Mouse (Mus musculus): ENCODE measurements around the gene Ptchd3. TPM values are rescaled to one million over a fixed set of nuclear protein-coding genes. Genes with fewer than 3 reads are reported as not detected.

Ptchd3 gene
- polyA plus RNA-seq, 1 experiment from 2014 or later: not detected

DNA sequence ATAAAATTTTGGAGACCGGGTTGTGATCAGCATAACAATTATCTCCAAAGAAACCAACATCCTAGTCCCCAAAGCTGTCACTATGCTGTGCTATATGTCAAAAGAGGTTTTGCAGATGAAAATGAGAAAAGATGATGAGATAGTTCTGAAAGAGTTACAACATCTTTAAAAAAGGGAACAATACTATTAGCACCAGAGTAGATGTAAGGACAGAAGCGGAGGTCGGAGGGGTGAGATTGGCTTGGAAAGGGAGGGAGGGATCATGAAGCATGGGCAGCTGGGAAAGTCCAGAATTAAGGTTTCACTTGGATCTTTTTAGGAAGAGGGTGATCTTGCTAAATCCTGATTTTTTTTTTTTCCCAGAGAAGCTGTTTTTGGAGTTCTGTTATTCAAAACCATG lies 36.5 kb upstream of the Ptchd3 start:
- Histone ChIP-seq H3K27ac (ENCODE audit: low read length) (no peak overlapping the region), H3K36me3 (ENCODE audit: insufficient read depth, low read length) (no peaks in the 10 kb centered on the region), H3K4me3 (ENCODE audit: low read depth, low read length) (no peak overlapping the region), H3K9me3 (ENCODE audit: low read length) (no peaks in the 10 kb centered on the region), H3K9ac (replicated peaks; ENCODE audit: low read depth) (no peak overlapping the region), H3K4me2 (replicated peaks; ENCODE audit: low read depth, low read length) (no peak overlapping the region), H3K27me3 (replicated peaks; ENCODE audit: insufficient read depth, low read length) (no peaks in the 10 kb centered on the region), H3K4me1 (ENCODE audit: insufficient read depth, low read depth, low read length) (0 out of 2 replicates have a peak, but pooled peaks cover 3% of the 10 kb centered on the region)
- DNase-seq (ENCODE audit: low spot score): no peak
- ATAC-seq: no peak
- TF ChIP-seq CTCF (IDR thresholded peaks at IDR 0.05) (no peak), EP300 (IDR thresholded peaks at IDR 0.05) (no peak)
- 90% methylated on average over 3 of the region's 3 CpGs for WGBS

DNA sequence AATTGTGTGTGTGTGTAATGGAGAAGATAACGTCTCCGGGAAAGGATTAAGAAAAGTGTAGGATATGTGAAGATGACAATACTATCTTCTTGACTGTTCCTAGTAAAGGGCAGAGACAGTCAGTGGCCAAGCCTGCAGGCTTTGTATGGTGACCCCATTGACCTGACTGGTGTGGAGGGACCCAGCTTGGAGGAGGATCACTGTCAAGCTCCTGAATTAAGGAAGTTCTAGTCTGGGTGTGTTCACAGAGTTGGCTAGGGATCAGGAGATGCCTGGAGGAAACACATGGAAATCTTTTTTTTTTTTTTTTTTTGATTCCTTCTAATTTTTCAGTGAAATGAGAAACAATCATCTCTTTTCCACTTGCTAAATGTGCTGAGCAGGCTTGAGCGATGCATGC lies 35.9 kb upstream of the Ptchd3 start:
- TF ChIP-seq EP300 (IDR thresholded peaks at IDR 0.05) (no peak), CTCF (IDR thresholded peaks at IDR 0.05) (no peak)
- Histone ChIP-seq H3K36me3 (ENCODE audit: insufficient read depth, low read length) (no peaks in the 10 kb centered on the region), H3K4me2 (replicated peaks; ENCODE audit: low read depth, low read length) (no peak overlapping the region), H3K9ac (replicated peaks; ENCODE audit: low read depth) (no peak overlapping the region), H3K9me3 (ENCODE audit: low read length) (no peaks in the 10 kb centered on the region), H3K27me3 (replicated peaks; ENCODE audit: insufficient read depth, low read length) (no peaks in the 10 kb centered on the region), H3K27ac (ENCODE audit: low read length) (no peak overlapping the region), H3K4me3 (ENCODE audit: low read depth, low read length) (no peak overlapping the region), H3K4me1 (ENCODE audit: insufficient read depth, low read depth, low read length) (0 out of 2 replicates have a peak, but pooled peaks cover 3% of the 10 kb centered on the region)
- ATAC-seq (peak; percentile 8), DNase-seq (ENCODE audit: low spot score) (peak; percentile 38)
- WGBS: 29% methylated on average over 3 of the region's 3 CpGs

DNA sequence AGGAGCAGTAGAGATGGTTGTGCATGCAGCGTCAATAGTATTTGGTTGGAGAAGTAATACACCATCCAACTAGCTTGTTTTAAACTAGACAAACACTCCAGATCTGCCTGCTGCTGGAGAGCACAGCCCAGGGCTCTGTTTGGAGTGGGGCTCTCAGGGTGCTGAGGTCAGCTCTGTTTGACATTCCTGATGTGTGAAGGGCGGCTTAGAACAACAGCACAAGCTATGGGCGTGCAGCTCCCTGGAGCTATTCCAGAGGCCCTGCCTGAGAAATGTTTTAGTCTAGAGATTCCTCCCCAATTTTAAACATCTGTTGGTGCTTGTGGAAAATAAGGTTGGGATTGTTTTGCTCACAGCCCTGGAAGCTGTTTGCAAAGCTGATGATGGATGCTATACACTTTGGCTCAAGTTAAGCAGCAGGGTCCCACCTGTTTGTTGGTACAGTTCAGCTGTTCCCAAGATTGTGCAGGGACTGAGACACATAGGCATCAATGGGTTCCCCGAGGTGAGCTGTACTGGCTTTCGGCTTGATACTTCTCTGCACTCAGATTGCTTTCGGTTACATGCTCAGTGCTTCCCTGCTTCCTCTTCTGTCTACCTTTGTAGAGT lies 35.4 kb upstream of the Ptchd3 start:
- peak; percentile 98 for ATAC-seq
- Histone ChIP-seq H3K4me1 (ENCODE audit: insufficient read depth, low read depth, low read length) (0 out of 2 replicates have a peak, but pooled peaks cover 3% of the 10 kb centered on the region), H3K4me3 (ENCODE audit: low read depth, low read length) (no peak overlapping the region), H3K36me3 (ENCODE audit: insufficient read depth, low read length) (no peaks in the 10 kb centered on the region), H3K9me3 (ENCODE audit: low read length) (no peaks in the 10 kb centered on the region), H3K4me2 (replicated peaks; ENCODE audit: low read depth, low read length) (no peak overlapping the region), H3K27me3 (replicated peaks; ENCODE audit: insufficient read depth, low read length) (no peaks in the 10 kb centered on the region), H3K9ac (replicated peaks; ENCODE audit: low read depth) (no peak overlapping the region), H3K27ac (ENCODE audit: low read length) (peak overlapping the region; percentile 34; the same call in 1 of the 2 replicates)
- no peak for TF ChIP-seq CTCF (IDR thresholded peaks at IDR 0.05)
- peak; percentile 88 for TF ChIP-seq EP300 (IDR thresholded peaks at IDR 0.05)
- peak; percentile 92 for DNase-seq (ENCODE audit: low spot score)
- WGBS: 15% methylated on average over 6 of the region's 6 CpGs

DNA sequence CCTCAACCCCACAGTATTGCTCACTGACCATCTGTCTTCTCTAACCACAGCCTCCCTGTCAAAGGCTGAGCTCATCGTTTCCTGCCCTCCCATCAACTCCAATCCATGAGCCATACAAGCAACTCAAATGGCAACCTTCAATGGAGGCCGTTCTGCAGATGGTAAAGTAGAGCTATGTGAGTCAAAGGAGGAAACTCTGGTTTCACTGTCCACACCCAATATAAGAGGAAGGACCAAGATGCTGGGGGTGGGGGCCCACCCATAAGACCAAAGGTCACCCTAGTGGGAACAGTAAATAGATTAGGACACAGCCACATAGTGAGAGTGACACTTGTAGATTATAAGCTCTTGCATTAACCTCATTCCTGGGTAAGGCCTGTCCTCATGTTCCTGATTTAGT lies 34.1 kb upstream of the Ptchd3 start:
- no peak overlapping the region for H3K27ac ChIP-seq (ENCODE audit: low read length)
- H3K27me3 ChIP-seq (replicated peaks; ENCODE audit: insufficient read depth, low read length): no peaks in the 10 kb centered on the region
- ATAC-seq (no peak), DNase-seq (ENCODE audit: low spot score) (peak; percentile 32)
- 0 out of 2 replicates have a peak, but pooled peaks cover 3% of the 10 kb centered on the region for H3K4me1 ChIP-seq (ENCODE audit: insufficient read depth, low read depth, low read length)
- H3K9ac ChIP-seq (replicated peaks; ENCODE audit: low read depth): no peak overlapping the region
- H3K4me3 ChIP-seq (ENCODE audit: low read depth, low read length): no peak overlapping the region
- H3K9me3 ChIP-seq (ENCODE audit: low read length): no peaks in the 10 kb centered on the region
- TF ChIP-seq CTCF (IDR thresholded peaks at IDR 0.05): no peak
- no peaks in the 10 kb centered on the region for H3K36me3 ChIP-seq (ENCODE audit: insufficient read depth, low read length)
- 85% methylated on average over 2 of the region's 2 CpGs for WGBS
- H3K4me2 ChIP-seq (replicated peaks; ENCODE audit: low read depth, low read length): no peak overlapping the region

DNA sequence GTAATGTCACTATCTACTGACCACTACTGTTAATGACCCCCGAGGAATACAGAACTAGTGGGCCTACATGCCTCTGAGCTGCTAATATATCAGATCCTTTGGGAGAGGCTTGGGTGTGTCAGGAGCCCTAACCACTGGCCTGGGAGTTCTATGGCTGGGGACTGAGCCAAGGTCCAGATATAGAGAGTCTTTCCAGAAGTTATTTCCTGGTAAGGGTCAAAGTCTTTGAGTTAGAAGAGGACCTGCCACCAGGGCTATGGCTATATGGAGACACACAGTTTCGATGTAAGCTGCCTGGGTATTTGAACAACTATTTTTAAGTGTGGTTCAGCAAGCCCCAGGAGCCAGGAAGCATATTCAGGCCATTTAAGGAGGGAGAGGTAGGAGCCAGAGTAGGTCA lies 31.5 kb upstream of the Ptchd3 start:
- no peaks in the 10 kb centered on the region for H3K36me3 ChIP-seq (ENCODE audit: insufficient read depth, low read length)
- no peak overlapping the region for H3K4me3 ChIP-seq (ENCODE audit: low read depth, low read length)
- ATAC-seq (no peak), DNase-seq (ENCODE audit: low spot score) (no peak)
- H3K4me2 ChIP-seq (replicated peaks; ENCODE audit: low read depth, low read length): no peak overlapping the region
- no peaks in the 10 kb centered on the region for H3K9me3 ChIP-seq (ENCODE audit: low read length)
- 0 out of 2 replicates have a peak, but pooled peaks cover 3% of the 10 kb centered on the region for H3K4me1 ChIP-seq (ENCODE audit: insufficient read depth, low read depth, low read length)
- no peak for TF ChIP-seq EP300 (IDR thresholded peaks at IDR 0.05)
- TF ChIP-seq CTCF (IDR thresholded peaks at IDR 0.05): no peak
- H3K27ac ChIP-seq (ENCODE audit: low read length): no peak overlapping the region
- WGBS: 71% methylated on average over 2 of the region's 2 CpGs
- no peak overlapping the region for H3K9ac ChIP-seq (replicated peaks; ENCODE audit: low read depth)
- H3K27me3 ChIP-seq (replicated peaks; ENCODE audit: insufficient read depth, low read length): no peaks in the 10 kb centered on the region

DNA sequence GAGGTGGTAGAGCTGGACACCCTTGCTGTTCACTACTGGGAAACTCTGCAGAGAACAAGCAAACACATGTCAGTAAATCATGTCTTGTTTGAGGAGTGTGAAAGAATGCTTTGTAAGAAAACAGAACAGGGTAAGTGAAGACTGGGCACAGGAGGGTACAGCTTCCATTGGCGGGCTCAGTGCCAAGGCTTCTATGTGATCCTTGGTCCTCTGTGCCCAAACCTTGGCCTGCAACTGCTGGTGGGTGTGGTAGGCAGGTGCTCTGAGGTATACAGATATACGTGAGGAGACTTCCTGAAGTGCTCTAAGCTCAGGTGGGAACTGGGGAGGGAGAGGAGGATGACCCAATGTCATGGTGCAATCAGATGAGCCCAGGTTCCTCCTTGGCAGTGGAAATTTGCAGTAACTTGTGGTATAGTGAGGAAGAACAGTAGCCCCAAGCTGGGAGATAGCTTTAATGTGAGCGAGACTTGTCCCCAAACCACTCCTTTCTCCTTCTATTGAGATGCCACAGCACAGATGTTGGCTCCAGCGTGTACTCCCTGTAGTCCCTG lies 30.2 kb upstream of the Ptchd3 start:
- no peaks in the 10 kb centered on the region for H3K27me3 ChIP-seq (replicated peaks; ENCODE audit: insufficient read depth, low read length)
- no peak overlapping the region for H3K4me2 ChIP-seq (replicated peaks; ENCODE audit: low read depth, low read length)
- H3K36me3 ChIP-seq (ENCODE audit: insufficient read depth, low read length): no peaks in the 10 kb centered on the region
- DNase-seq (ENCODE audit: low spot score): no peak
- TF ChIP-seq CTCF (IDR thresholded peaks at IDR 0.05) (no peak), EP300 (IDR thresholded peaks at IDR 0.05) (no peak)
- H3K4me1 ChIP-seq (ENCODE audit: insufficient read depth, low read depth, low read length): no peaks in the 10 kb centered on the region
- no peak overlapping the region for H3K4me3 ChIP-seq (ENCODE audit: low read depth, low read length)
- H3K9me3 ChIP-seq (ENCODE audit: low read length): no peaks in the 10 kb centered on the region
- 77% methylated on average over 4 of the region's 4 CpGs for WGBS
- no peak for ATAC-seq
- no peak overlapping the region for H3K9ac ChIP-seq (replicated peaks; ENCODE audit: low read depth)
- no peak overlapping the region for H3K27ac ChIP-seq (ENCODE audit: low read length)

All from lung, postnatal 0 days (tissue).